Mouse (Mus musculus) kidney, embryonic 16.5 days (tissue): ENCODE measurements around the gene Kcnab2. TPM values are rescaled to one million over a fixed set of nuclear protein-coding genes. Genes with fewer than 3 reads are reported as not detected.

ENCODE experiments used
- ATAC-seq: fragments of 200-750 bp; cut with Nextera tagmentation; 2 replicates; pipeline ENCODE4 v1.8.0; 2017; ENCODE audit warnings: moderate TSS enrichment; ENCODE audit not compliant: low FRiP score, low TSS enrichment
- H3K27ac ChIP-seq: fragments of 300-500 bp; sonication (generic); 2 replicates; pipeline ENCODE4 v1.5.1; 2014; ENCODE audit warnings: low read length
- H3K27me3 ChIP-seq: fragments of 300-500 bp; sonication (generic); 2 replicates; pipeline ENCODE4 v1.6.1; 2014; ENCODE audit warnings: low read length, control low read depth, mixed read lengths; ENCODE audit not compliant: insufficient read depth
- H3K36me3 ChIP-seq: fragments of 300-500 bp; sonication (generic); 2 replicates; pipeline ENCODE4 v1.6.1; 2014; ENCODE audit warnings: low read length, control low read depth, mixed read lengths; ENCODE audit not compliant: insufficient read depth
- H3K4me1 ChIP-seq: fragments of 300-500 bp; sonication (generic); 2 replicates; pipeline ENCODE4 v1.6.1; 2014; ENCODE audit warnings: low read length, control low read depth, mixed read lengths; ENCODE audit not compliant: insufficient read depth
- H3K4me2 ChIP-seq: fragments of 300-500 bp; sonication (generic); replicated peaks from 2 replicates; pipeline ENCODE4 v1.6.1; 2014; ENCODE audit warnings: low read depth, low read length
- H3K4me3 ChIP-seq: fragments of 300-500 bp; sonication (generic); 2 replicates; pipeline ENCODE4 v1.5.1; 2014; ENCODE audit warnings: mild to moderate bottlenecking, low read length
- H3K9ac ChIP-seq: fragments of 300-500 bp; sonication (generic); replicated peaks from 2 replicates; pipeline ENCODE4 v1.6.1; 2014; ENCODE audit warnings: low read length
- H3K9me3 ChIP-seq: fragments of 300-500 bp; sonication (generic); 2 replicates; pipeline ENCODE4 v1.6.1; 2016; ENCODE audit warnings: low read length, control low read depth
- WGBS: fragments of 180-500 bp; shearing (Covaris S2); extraction: QIAGEN DNeasy Blood & Tissue Kit; methylation state at CpG from one replicate; pipeline ENCODE4 v1.1.7; 2014; 5-methylcytosine and 5-hydroxymethylcytosine counted together
- polyA plus RNA-seq: library from polyadenylated mRNA; unstranded; fragments of >200 nt; fragmentation: Nextera tagmentation; extraction: Ambion mirVana; gene quantifications from 2 replicates; pipeline ENCODE4 v1.2.1, GENCODE M21; 2015

The Kcnab2 gene
- polyA plus RNA-seq, 1 experiment from 2014 or later: 5.9 TPM

- Histone ChIP-seq H3K4me2 (peak overlapping the region; percentile 38), H3K36me3 (no peaks in the 10 kb centered on the region), H3K4me3 (0 out of 2 replicates have a peak overlapping the region, but pooled peaks have one; percentile 1), H3K4me1 (no peaks in the 10 kb centered on the region), H3K9ac (no peak overlapping the region), H3K9me3 (no peaks in the 10 kb centered on the region), H3K27ac (no peak overlapping the region), H3K27me3 (peaks cover 3% of the 10 kb centered on the region; the same call in 1 of the 2 replicates)
- 13% methylated on average over 10 of the region's 10 CpGs for WGBS
- ATAC-seq: peak; percentile 21; the same call in 1 of the 2 replicates
Measured at GRCm38 (mm10) chr4:152435255-152435654, 42.4 kb downstream of the Kcnab2 start.

GRCm38 (mm10) chr4:152434836-152435235 lies 42.8 kb downstream of the Kcnab2 start:
- H3K4me1 ChIP-seq: no peaks in the 10 kb centered on the region
- no peaks in the 10 kb centered on the region for H3K9me3 ChIP-seq
- 4% methylated on average over 9 of the region's 9 CpGs for WGBS
- H3K9ac ChIP-seq: no peak overlapping the region
- H3K27me3 ChIP-seq: peaks cover 3% of the 10 kb centered on the region; the same call in 1 of the 2 replicates
- peak overlapping the region; percentile 38 for H3K4me2 ChIP-seq
- H3K27ac ChIP-seq: no peak overlapping the region
- H3K36me3 ChIP-seq: no peaks in the 10 kb centered on the region
- peak; percentile 92 for ATAC-seq
- H3K4me3 ChIP-seq: 0 out of 2 replicates have a peak overlapping the region, but pooled peaks have one; percentile 1

- no peak for ATAC-seq
- no peaks in the 10 kb centered on the region for H3K9me3 ChIP-seq
- H3K27ac ChIP-seq: no peak overlapping the region
- H3K9ac ChIP-seq: no peak overlapping the region
- no peaks in the 10 kb centered on the region for H3K36me3 ChIP-seq
- H3K27me3 ChIP-seq: no peaks in the 10 kb centered on the region
- H3K4me3 ChIP-seq: no peak overlapping the region
- H3K4me2 ChIP-seq: no peak overlapping the region
- 57% methylated on average over 5 of the region's 5 CpGs for WGBS
- H3K4me1 ChIP-seq: no peaks in the 10 kb centered on the region
Measured at GRCm38 (mm10) chr4:152432308-152432707, 45.4 kb downstream of the Kcnab2 start.

- Histone ChIP-seq H3K4me2 (no peak overlapping the region), H3K27me3 (no peaks in the 10 kb centered on the region), H3K36me3 (no peaks in the 10 kb centered on the region), H3K9ac (no peak overlapping the region), H3K4me3 (no peak overlapping the region), H3K9me3 (0 out of 2 replicates have a peak, but pooled peaks cover 3% of the 10 kb centered on the region), H3K4me1 (no peaks in the 10 kb centered on the region), H3K27ac (no peak overlapping the region)
- 64% methylated on average over 8 of the region's 8 CpGs for WGBS
- ATAC-seq: no peak
Measured at GRCm38 (mm10) chr4:152428259-152428658, 49.4 kb downstream of the Kcnab2 start.

GRCm38 (mm10) chr4:152424922-152425321 lies 52.7 kb downstream of the Kcnab2 start:
- Histone ChIP-seq H3K27ac (no peak overlapping the region), H3K9ac (no peak overlapping the region), H3K36me3 (no peaks in the 10 kb centered on the region), H3K4me2 (no peak overlapping the region), H3K9me3 (0 out of 2 replicates have a peak, but pooled peaks cover 3% of the 10 kb centered on the region), H3K27me3 (no peaks in the 10 kb centered on the region), H3K4me3 (no peak overlapping the region), H3K4me1 (no peaks in the 10 kb centered on the region)
- 73% methylated on average over 5 of the region's 5 CpGs for WGBS
- no peak for ATAC-seq

GRCm38 (mm10) chr4:152424341-152424740 lies 53.3 kb downstream of the Kcnab2 start:
- H3K4me2 ChIP-seq: no peak overlapping the region
- H3K27me3 ChIP-seq: no peaks in the 10 kb centered on the region
- H3K9ac ChIP-seq: no peak overlapping the region
- H3K27ac ChIP-seq: no peak overlapping the region
- WGBS: 31% methylated on average over 4 of the region's 4 CpGs
- 0 out of 2 replicates have a peak, but pooled peaks cover 3% of the 10 kb centered on the region for H3K9me3 ChIP-seq
- no peaks in the 10 kb centered on the region; the same call in 1 of the 2 replicates for H3K4me1 ChIP-seq
- H3K4me3 ChIP-seq: no peak overlapping the region
- no peak for ATAC-seq
- no peaks in the 10 kb centered on the region for H3K36me3 ChIP-seq

GRCm38 (mm10) chr4:152423576-152423975 lies 54.1 kb downstream of the Kcnab2 start:
- Histone ChIP-seq H3K4me1 (peaks cover 7% of the 10 kb centered on the region), H3K4me3 (no peak overlapping the region), H3K36me3 (no peaks in the 10 kb centered on the region), H3K27ac (no peak overlapping the region), H3K27me3 (no peaks in the 10 kb centered on the region), H3K9ac (no peak overlapping the region), H3K9me3 (0 out of 2 replicates have a peak, but pooled peaks cover 3% of the 10 kb centered on the region), H3K4me2 (no peak overlapping the region)
- 75% methylated on average over 6 of the region's 6 CpGs for WGBS
- no peak for ATAC-seq

- Histone ChIP-seq H3K9ac (no peak overlapping the region), H3K4me2 (peak overlapping the region; percentile 43), H3K27ac (peak overlapping the region; percentile 55; the same call in 1 of the 2 replicates), H3K36me3 (no peaks in the 10 kb centered on the region), H3K4me1 (peaks cover 18% of the 10 kb centered on the region), H3K9me3 (no peaks in the 10 kb centered on the region), H3K27me3 (no peaks in the 10 kb centered on the region; the same call in 1 of the 2 replicates), H3K4me3 (peak overlapping the region; percentile 0; the same call in 1 of the 2 replicates)
- WGBS: 25% methylated on average over 26 of the region's 28 CpGs
- ATAC-seq: peak; percentile 75
Measured at GRCm38 (mm10) chr4:152418229-152419060, 59.2 kb downstream of the Kcnab2 start.

- H3K27ac ChIP-seq: no peak overlapping the region
- no peaks in the 10 kb centered on the region; the same call in 1 of the 2 replicates for H3K27me3 ChIP-seq
- H3K4me2 ChIP-seq: no peak overlapping the region
- no peaks in the 10 kb centered on the region for H3K9me3 ChIP-seq
- no peak for ATAC-seq
- WGBS: 91% methylated on average over 3 of the region's 3 CpGs
- H3K9ac ChIP-seq: no peak overlapping the region
- no peak overlapping the region for H3K4me3 ChIP-seq
- peaks cover 1% of the 10 kb centered on the region; the same call in 1 of the 2 replicates for H3K4me1 ChIP-seq
- H3K36me3 ChIP-seq: no peaks in the 10 kb centered on the region
Measured at GRCm38 (mm10) chr4:152412524-152413080, 65.1 kb downstream of the Kcnab2 start.
